Mouse (Mus musculus) hindbrain, embryonic 12.5 days (tissue): ENCODE measurements around the gene Psmd11. TPM values are rescaled to one million over a fixed set of nuclear protein-coding genes. Genes with fewer than 3 reads are reported as not detected.
"Not testable (repeated sequence)": the region's sequence is repeated elsewhere in the genome, so short reads cannot be mapped to it uniquely, and the experiment has no call there.

ENCODE experiments used
- ATAC-seq: fragments of 200-750 bp; cut with Nextera tagmentation; 2 replicates; pipeline ENCODE4 v1.8.0; 2017; ENCODE audit warnings: moderate TSS enrichment; ENCODE audit not compliant: low FRiP score
- H3K27ac ChIP-seq: fragments of 300-500 bp; sonication (generic); 2 replicates; pipeline ENCODE4 v1.5.1; 2016; ENCODE audit warnings: mild to moderate bottlenecking
- H3K27me3 ChIP-seq: fragments of 300-500 bp; sonication (generic); 2 replicates; pipeline ENCODE4 v1.6.1; 2016; ENCODE audit warnings: mild to moderate bottlenecking
- H3K36me3 ChIP-seq: fragments of 300-500 bp; sonication (generic); 2 replicates; pipeline ENCODE4 v1.6.1; 2016; ENCODE audit warnings: mild to moderate bottlenecking
- H3K4me1 ChIP-seq: fragments of 300-500 bp; sonication (generic); 2 replicates; pipeline ENCODE4 v1.6.1; 2016
- H3K4me2 ChIP-seq: fragments of 300-500 bp; sonication (generic); replicated peaks from 2 replicates; pipeline ENCODE4 v1.6.1; 2016; ENCODE audit warnings: mild to moderate bottlenecking
- H3K4me3 ChIP-seq: fragments of 300-500 bp; sonication (generic); 2 replicates; pipeline ENCODE4 v1.5.1; 2016; ENCODE audit warnings: mild to moderate bottlenecking
- H3K9ac ChIP-seq: fragments of 300-500 bp; sonication (generic); 2 replicates; pipeline ENCODE4 v1.6.1; 2016; ENCODE audit warnings: mild to moderate bottlenecking, moderate library complexity
- H3K9me3 ChIP-seq: fragments of 300-500 bp; sonication (generic); replicated peaks from 2 replicates; pipeline ENCODE4 v1.6.1; 2016; ENCODE audit warnings: mild to moderate bottlenecking
- WGBS: fragments of 180-500 bp; shearing (Covaris S2); methylation state at CpG from one replicate; pipeline ENCODE4 v1.1.7; 2016; 5-methylcytosine and 5-hydroxymethylcytosine counted together
- polyA plus RNA-seq: library from polyadenylated mRNA; unstranded; fragments of >200 nt; fragmentation: Nextera tagmentation; extraction: Ambion mirVana; gene quantifications from 2 replicates; pipeline ENCODE4 v1.2.1, GENCODE M21; 2016

Psmd11 gene
- polyA plus RNA-seq, 1 experiment from 2014 or later, result 330 TPM

- not testable (repeated sequence) for H3K4me1 ChIP-seq, ATAC-seq, H3K9me3 ChIP-seq, H3K4me3 ChIP-seq, H3K9ac ChIP-seq, H3K27ac ChIP-seq, H3K27me3 ChIP-seq, H3K4me2 ChIP-seq
- peaks cover 58% of the 10 kb centered on the region for H3K36me3 ChIP-seq
- WGBS, result 95% methylated on average over 6 of the region's 6 CpGs
Measured at GRCm38 (mm10) chr11:80407878-80408277, 20.5 kb upstream of the Psmd11 start.

GRCm38 (mm10) chr11:80410377-80410776, 18.0 kb upstream of the Psmd11 start:
- WGBS, result 96% methylated on average over 2 of the region's 2 CpGs
- no peak overlapping the region for H3K9ac ChIP-seq
- no peak overlapping the region for H3K27ac ChIP-seq
- no peak overlapping the region for H3K4me2 ChIP-seq
- ATAC-seq, result no peak
- peaks cover 58% of the 10 kb centered on the region for H3K36me3 ChIP-seq
- no peaks in the 10 kb centered on the region for H3K27me3 ChIP-seq
- H3K4me1 ChIP-seq, result no peaks in the 10 kb centered on the region
- H3K9me3 ChIP-seq, result no peaks in the 10 kb centered on the region
- H3K4me3 ChIP-seq, result no peak overlapping the region

GRCm38 (mm10) chr11:80417085-80417484, 11.3 kb upstream of the Psmd11 start:
- ATAC-seq, result no peak
- Histone ChIP-seq H3K36me3 (peaks cover 23% of the 10 kb centered on the region), H3K27me3 (no peaks in the 10 kb centered on the region), H3K4me1 (no peaks in the 10 kb centered on the region), H3K9me3 (no peaks in the 10 kb centered on the region), H3K4me2 (no peak overlapping the region), H3K4me3 (no peak overlapping the region), H3K9ac (no peak overlapping the region), H3K27ac (no peak overlapping the region)
- 94% methylated on average over 5 of the region's 5 CpGs for WGBS

- WGBS, result 79% methylated on average over 1 of the region's 1 CpGs
- H3K9ac ChIP-seq, result no peak overlapping the region
- no peak overlapping the region for H3K4me2 ChIP-seq
- H3K9me3 ChIP-seq, result no peaks in the 10 kb centered on the region
- H3K4me3 ChIP-seq, result no peak overlapping the region
- H3K27me3 ChIP-seq, result no peaks in the 10 kb centered on the region
- no peak overlapping the region for H3K27ac ChIP-seq
- H3K4me1 ChIP-seq, result no peaks in the 10 kb centered on the region
- no peak for ATAC-seq
- peaks cover 15% of the 10 kb centered on the region for H3K36me3 ChIP-seq
Measured at GRCm38 (mm10) chr11:80419743-80420142, 8.7 kb upstream of the Psmd11 start.

GRCm38 (mm10) chr11:80420202-80420984, 8.0 kb upstream of the Psmd11 start:
- Histone ChIP-seq H3K4me2 (no peak overlapping the region), H3K9ac (no peak overlapping the region), H3K27ac (no peak overlapping the region), H3K9me3 (no peaks in the 10 kb centered on the region), H3K4me1 (no peaks in the 10 kb centered on the region), H3K4me3 (no peak overlapping the region), H3K27me3 (no peaks in the 10 kb centered on the region), H3K36me3 (peaks cover 9% of the 10 kb centered on the region)
- whole genome bisulfite sequencing, result 64% methylated on average over 2 of the region's 2 CpGs
- no peak for ATAC-seq

- ATAC-seq, result no peak
- Histone ChIP-seq H3K27ac (no peak overlapping the region), H3K9ac (no peak overlapping the region), H3K4me3 (no peak overlapping the region), H3K9me3 (no peaks in the 10 kb centered on the region), H3K27me3 (no peaks in the 10 kb centered on the region), H3K36me3 (peaks cover 7% of the 10 kb centered on the region), H3K4me2 (no peak overlapping the region), H3K4me1 (no peaks in the 10 kb centered on the region)
- 86% methylated on average over 7 of the region's 7 CpGs for WGBS
Measured at GRCm38 (mm10) chr11:80421421-80422047, 6.9 kb upstream of the Psmd11 start.

GRCm38 (mm10) chr11:80424691-80425090, 3.7 kb upstream of the Psmd11 start:
- no peak overlapping the region for H3K27ac ChIP-seq
- 85% methylated on average over 2 of the region's 2 CpGs for WGBS

GRCm38 (mm10) chr11:80425247-80425778, 3.1 kb upstream of the Psmd11 start:
- Histone ChIP-seq H3K9ac (no peak overlapping the region), H3K9me3 (no peaks in the 10 kb centered on the region), H3K27me3 (no peaks in the 10 kb centered on the region), H3K27ac (no peak overlapping the region), H3K4me2 (no peak overlapping the region), H3K36me3 (no peaks in the 10 kb centered on the region), H3K4me3 (no peak overlapping the region), H3K4me1 (peaks cover 9% of the 10 kb centered on the region)
- no peak for ATAC-seq
- 65% methylated on average over 5 of the region's 5 CpGs for WGBS

More at GRCm38 (mm10) chr11:80424691-80425090, 3.7 kb upstream of the Psmd11 start:
- Histone ChIP-seq H3K9ac (no peak overlapping the region), H3K4me1 (peaks cover 6% of the 10 kb centered on the region), H3K36me3 (no peaks in the 10 kb centered on the region), H3K4me2 (no peak overlapping the region), H3K9me3 (no peaks in the 10 kb centered on the region), H3K27me3 (no peaks in the 10 kb centered on the region), H3K4me3 (no peak overlapping the region)
- no peak for ATAC-seq

- not testable (repeated sequence) for H3K36me3 ChIP-seq
Measured at GRCm38 (mm10) chr11:80426029-80426813, 2.2 kb upstream of the Psmd11 start.

GRCm38 (mm10) chr11:80429009-80429475, 627 bp downstream of the Psmd11 start:
- H3K4me3 ChIP-seq, result peak overlapping the region; percentile 100
- peak overlapping the region; percentile 94 for H3K27ac ChIP-seq
- H3K9ac ChIP-seq, result peak overlapping the region; percentile 98
- peaks cover 20% of the 10 kb centered on the region for H3K36me3 ChIP-seq
- H3K27me3 ChIP-seq, result no peaks in the 10 kb centered on the region
- WGBS, result under 1% methylated on average over 34 of the region's 37 CpGs
- H3K4me2 ChIP-seq, result peak overlapping the region; percentile 81
- peaks cover 9% of the 10 kb centered on the region for H3K4me1 ChIP-seq
- H3K9me3 ChIP-seq, result no peaks in the 10 kb centered on the region
- no peak; the same call in 1 of the 2 replicates for ATAC-seq

More at GRCm38 (mm10) chr11:80426029-80426813, 2.2 kb upstream of the Psmd11 start:
- not testable (repeated sequence) for H3K4me1 ChIP-seq, H3K9ac ChIP-seq, ATAC-seq, H3K27me3 ChIP-seq, H3K9me3 ChIP-seq, H3K4me3 ChIP-seq, H3K27ac ChIP-seq, H3K4me2 ChIP-seq
- 78% methylated on average over 16 of the region's 16 CpGs for WGBS

GRCm38 (mm10) chr11:80429500-80430166, 1.2 kb downstream of the Psmd11 start:
- WGBS, result 65% methylated on average over 14 of the region's 14 CpGs
- peak overlapping the region; percentile 98 for H3K9ac ChIP-seq
- no peaks in the 10 kb centered on the region for H3K9me3 ChIP-seq
- H3K4me3 ChIP-seq, result peak overlapping the region; percentile 100
- peaks cover 9% of the 10 kb centered on the region for H3K4me1 ChIP-seq
- peaks cover 23% of the 10 kb centered on the region for H3K36me3 ChIP-seq
- ATAC-seq, result no peak
- no peak overlapping the region for H3K27ac ChIP-seq
- peak overlapping the region; percentile 81 for H3K4me2 ChIP-seq
- H3K27me3 ChIP-seq, result no peaks in the 10 kb centered on the region
